Mouse (Mus musculus): Measurements from ENCODE around the gene Frmpd4. TPM values are rescaled to one million over a fixed set of nuclear protein-coding genes. Genes with fewer than 3 reads are reported as not detected.

Frmpd4 gene
- polyA plus RNA-seq (2015; fragmentation: Nextera tagmentation; extraction: Ambion mirVana), result 2.0 and 2.2 TPM in 2 replicates

DNA sequence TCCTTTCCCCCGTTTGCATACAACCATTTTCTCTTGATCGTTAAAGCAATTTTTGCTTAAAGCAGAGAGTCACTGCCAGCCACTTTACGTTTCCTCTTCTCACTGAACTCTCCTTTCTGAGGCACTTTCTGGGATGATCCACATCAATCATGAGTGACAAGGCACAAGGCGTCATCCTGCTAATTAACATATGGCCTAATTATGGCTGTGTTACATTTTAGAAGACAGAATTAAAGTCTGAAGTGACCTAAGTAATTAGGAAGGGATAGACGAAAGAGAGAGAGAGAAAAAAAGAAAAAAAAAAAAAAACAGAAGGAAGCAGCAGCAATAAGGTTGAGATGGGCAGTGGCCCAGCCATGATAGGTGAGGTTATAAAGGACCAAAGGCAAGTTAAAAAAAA lies at the start of gene Frmpd4:
Gene Frmpd4 (minus strand): TSS at position 101 of the 400 bp plus-strand sequence.
- ATAC-seq, result no peak
- Histone ChIP-seq H3K4me1 (ENCODE audit: control insufficient read depth, insufficient read depth, low read depth, low read length) (no peaks in the 10 kb centered on the region), H3K36me3 (ENCODE audit: control insufficient read depth, insufficient read depth, low read length) (no peaks in the 10 kb centered on the region), H3K27me3 (replicated peaks; ENCODE audit: control insufficient read depth, insufficient read depth, low read length) (no peaks in the 10 kb centered on the region; the same call in 1 of the 2 replicates), H3K27ac (ENCODE audit: low read depth, low read length) (no peak within 1 kb of the TSS), H3K4me2 (ENCODE audit: low read length) (no peak within 1 kb of the TSS), H3K4me3 (ENCODE audit: low read length) (no peak within 1 kb of the TSS), H3K9ac (ENCODE audit: low read depth, low read length) (no peak within 1 kb of the TSS), H3K9me3 (ENCODE audit: control insufficient read depth, low read length) (no peaks in the 10 kb centered on the region)
- 79% methylated on average over 5 of the region's 5 CpGs for WGBS

DNA sequence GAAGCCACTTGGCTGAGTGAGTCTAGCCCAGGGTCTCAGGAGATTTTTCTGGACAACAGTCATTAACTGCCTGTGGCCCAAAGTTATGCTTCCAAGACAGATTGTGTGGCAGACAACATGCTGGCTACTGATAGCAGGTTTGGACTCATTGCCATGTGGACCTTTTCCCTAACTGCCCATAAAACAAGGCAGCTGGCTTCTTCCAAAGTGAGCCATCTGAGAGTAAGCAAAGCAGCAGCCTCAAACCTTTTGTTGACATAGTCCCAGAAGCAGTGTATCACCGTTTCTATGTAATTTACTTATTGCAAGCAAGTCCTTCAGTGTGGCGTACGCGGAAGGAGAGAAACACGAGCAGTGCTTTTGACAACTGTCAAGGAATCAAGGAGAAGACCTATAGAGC lies 18.2 kb upstream of the Frmpd4 start:
- Histone ChIP-seq H3K4me3 (ENCODE audit: low read length) (no peak overlapping the region), H3K27ac (ENCODE audit: low read depth, low read length) (no peak overlapping the region), H3K27me3 (replicated peaks; ENCODE audit: control insufficient read depth, insufficient read depth, low read length) (no peaks in the 10 kb centered on the region), H3K4me2 (ENCODE audit: low read length) (no peak overlapping the region), H3K9me3 (ENCODE audit: control insufficient read depth, low read length) (no peaks in the 10 kb centered on the region), H3K4me1 (ENCODE audit: control insufficient read depth, insufficient read depth, low read depth, low read length) (no peaks in the 10 kb centered on the region), H3K9ac (ENCODE audit: low read depth, low read length) (no peak overlapping the region), H3K36me3 (ENCODE audit: control insufficient read depth, insufficient read depth, low read length) (no peaks in the 10 kb centered on the region)
- WGBS, result 72% methylated on average over 5 of the region's 5 CpGs
- ATAC-seq, result no peak

DNA sequence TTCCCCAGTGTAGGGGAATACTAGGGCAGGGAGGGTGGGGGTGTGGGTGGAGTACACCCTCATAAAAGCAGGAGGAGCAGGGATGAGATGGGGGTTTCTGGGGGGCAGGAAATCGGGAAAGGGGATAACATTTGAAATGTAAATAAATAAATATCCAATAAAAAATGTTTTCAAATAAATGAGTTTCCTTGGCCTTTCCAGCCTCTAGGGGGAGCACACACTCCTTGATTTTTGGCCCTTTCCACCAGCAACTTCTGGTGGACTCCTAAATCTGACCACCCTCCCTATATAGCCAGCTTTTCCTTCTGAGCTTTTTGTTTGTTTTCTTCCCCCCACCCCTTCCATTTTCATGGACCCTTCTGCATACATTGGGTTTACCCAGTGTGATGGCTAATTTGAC lies 7.3 kb upstream of the Frmpd4 start:
- ATAC-seq, result no peak
- Histone ChIP-seq H3K9me3 (ENCODE audit: control insufficient read depth, low read length) (no peaks in the 10 kb centered on the region), H3K9ac (ENCODE audit: low read depth, low read length) (no peak overlapping the region), H3K27me3 (replicated peaks; ENCODE audit: control insufficient read depth, insufficient read depth, low read length) (no peaks in the 10 kb centered on the region), H3K4me3 (ENCODE audit: low read length) (no peak overlapping the region), H3K36me3 (ENCODE audit: control insufficient read depth, insufficient read depth, low read length) (no peaks in the 10 kb centered on the region), H3K27ac (ENCODE audit: low read depth, low read length) (no peak overlapping the region), H3K4me2 (ENCODE audit: low read length) (no peak overlapping the region), H3K4me1 (ENCODE audit: control insufficient read depth, insufficient read depth, low read depth, low read length) (no peaks in the 10 kb centered on the region)
- 73% methylated on average over 1 of the region's 1 CpGs for WGBS

DNA sequence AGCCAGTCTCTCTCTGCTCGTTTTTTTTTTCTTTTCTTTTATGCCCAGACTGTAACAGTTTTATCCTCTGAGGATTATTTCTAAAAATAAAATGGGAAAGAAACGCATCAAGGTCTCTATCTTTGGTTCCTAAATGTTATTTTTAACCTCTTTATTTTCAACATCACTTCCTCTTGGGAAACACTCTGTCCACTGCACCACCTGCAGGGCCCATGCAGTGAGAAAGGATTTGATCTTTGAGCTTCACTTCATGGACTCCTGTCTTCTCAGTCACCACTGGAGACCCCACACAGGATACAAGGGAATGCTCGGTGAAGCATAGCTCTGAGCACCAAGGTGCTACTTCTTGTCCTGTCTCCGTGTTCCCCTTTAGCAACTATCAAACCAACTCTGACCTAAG lies 5.2 kb downstream of the Frmpd4 start:
- Histone ChIP-seq H3K4me2 (ENCODE audit: low read length) (no peak overlapping the region), H3K27me3 (replicated peaks; ENCODE audit: control insufficient read depth, insufficient read depth, low read length) (no peaks in the 10 kb centered on the region; the same call in 1 of the 2 replicates), H3K27ac (ENCODE audit: low read depth, low read length) (no peak overlapping the region), H3K9ac (ENCODE audit: low read depth, low read length) (no peak overlapping the region), H3K4me1 (ENCODE audit: control insufficient read depth, insufficient read depth, low read depth, low read length) (no peaks in the 10 kb centered on the region), H3K4me3 (ENCODE audit: low read length) (no peak overlapping the region), H3K36me3 (ENCODE audit: control insufficient read depth, insufficient read depth, low read length) (no peaks in the 10 kb centered on the region), H3K9me3 (ENCODE audit: control insufficient read depth, low read length) (no peaks in the 10 kb centered on the region)
- WGBS, result 73% methylated on average over 4 of the region's 4 CpGs
- no peak for ATAC-seq

DNA sequence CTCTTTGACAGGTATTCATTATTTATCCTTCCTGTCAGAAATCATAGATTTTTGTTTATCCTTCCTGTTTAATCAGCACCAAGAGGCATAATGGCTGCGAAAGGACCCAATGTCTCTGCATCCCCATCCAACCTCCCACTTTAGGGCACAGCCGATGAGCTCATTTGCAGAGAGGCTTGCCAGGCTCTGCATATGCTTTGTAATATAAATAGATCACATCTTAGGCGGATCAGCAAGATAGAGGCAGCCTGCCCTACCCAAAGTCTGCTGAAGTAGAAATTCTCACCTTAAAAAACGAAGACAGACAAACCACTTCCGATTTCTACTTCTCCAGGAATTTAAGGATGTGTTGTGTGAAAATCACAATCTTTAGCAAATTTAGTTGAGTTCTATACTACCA lies 7.8 kb downstream of the Frmpd4 start:
- Histone ChIP-seq H3K9ac (ENCODE audit: low read depth, low read length) (no peak overlapping the region), H3K27me3 (replicated peaks; ENCODE audit: control insufficient read depth, insufficient read depth, low read length) (no peaks in the 10 kb centered on the region; the same call in 1 of the 2 replicates), H3K4me1 (ENCODE audit: control insufficient read depth, insufficient read depth, low read depth, low read length) (no peaks in the 10 kb centered on the region), H3K36me3 (ENCODE audit: control insufficient read depth, insufficient read depth, low read length) (no peaks in the 10 kb centered on the region), H3K27ac (ENCODE audit: low read depth, low read length) (no peak overlapping the region), H3K9me3 (ENCODE audit: control insufficient read depth, low read length) (no peaks in the 10 kb centered on the region), H3K4me3 (ENCODE audit: low read length) (no peak overlapping the region), H3K4me2 (ENCODE audit: low read length) (no peak overlapping the region)
- ATAC-seq, result no peak
- 86% methylated on average over 5 of the region's 5 CpGs for WGBS

DNA sequence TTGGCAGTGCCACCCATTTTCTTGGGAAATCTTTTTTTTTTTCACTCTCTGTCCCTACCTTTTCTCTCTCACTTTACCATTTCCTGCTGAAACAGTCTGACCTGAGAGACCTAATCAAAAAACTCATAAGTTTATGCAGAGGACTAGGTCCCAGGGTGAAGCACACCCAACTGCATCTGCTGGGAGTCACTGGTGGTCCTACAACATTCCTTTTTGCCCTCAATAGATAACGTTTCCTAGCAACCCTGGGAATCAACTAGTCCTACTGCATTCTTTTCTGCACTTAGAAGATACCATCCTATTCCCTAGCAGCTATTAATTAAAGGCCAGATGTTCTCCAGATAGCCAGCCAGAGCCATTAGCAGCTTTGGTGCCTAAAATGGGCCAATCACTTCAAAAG lies 71.8 kb downstream of the Frmpd4 start:
- Histone ChIP-seq H3K4me2 (ENCODE audit: low read length) (no peak overlapping the region), H3K27me3 (replicated peaks; ENCODE audit: control insufficient read depth, insufficient read depth, low read length) (no peaks in the 10 kb centered on the region)

DNA sequence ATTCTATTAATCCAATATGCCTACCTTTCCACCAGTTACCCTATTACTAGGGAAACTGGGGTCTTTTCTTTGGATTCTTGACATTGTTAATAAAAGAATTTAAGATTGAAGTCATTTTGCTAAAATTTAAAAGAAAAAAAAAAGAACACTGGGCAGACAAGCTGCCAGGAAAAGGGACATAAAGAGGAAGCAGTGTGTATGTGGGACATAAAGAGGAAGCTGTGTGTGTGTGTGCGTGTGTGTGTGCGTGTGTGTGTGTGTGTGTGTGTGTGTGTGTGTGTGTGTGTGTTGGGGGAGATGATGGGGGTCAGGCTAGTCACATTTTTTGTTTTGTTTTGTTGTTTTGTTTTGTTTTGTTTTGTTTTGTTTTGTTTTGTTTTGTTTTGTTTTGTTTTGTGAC lies 121.8 kb downstream of the Frmpd4 start:
- Histone ChIP-seq H3K4me3 (ENCODE audit: low read length) (no peak overlapping the region), H3K27me3 (replicated peaks; ENCODE audit: control insufficient read depth, insufficient read depth, low read length) (no peaks in the 10 kb centered on the region; the same call in 1 of the 2 replicates), H3K9ac (ENCODE audit: low read depth, low read length) (no peak overlapping the region), H3K4me2 (ENCODE audit: low read length) (no peak overlapping the region), H3K27ac (ENCODE audit: low read depth, low read length) (no peak overlapping the region), H3K4me1 (ENCODE audit: control insufficient read depth, insufficient read depth, low read depth, low read length) (no peaks in the 10 kb centered on the region), H3K9me3 (ENCODE audit: control insufficient read depth, low read length) (no peaks in the 10 kb centered on the region), H3K36me3 (ENCODE audit: control insufficient read depth, insufficient read depth, low read length) (no peaks in the 10 kb centered on the region)
- no peak for ATAC-seq
- whole genome bisulfite sequencing, result 72% methylated on average over 2 of the region's 2 CpGs

More for the DNA sequence above, 71.8 kb downstream of the Frmpd4 start:
- peaks cover 5% of the 10 kb centered on the region for H3K9me3 ChIP-seq (ENCODE audit: control insufficient read depth, low read length)
- no peak for ATAC-seq
- no peak overlapping the region for H3K27ac ChIP-seq (ENCODE audit: low read depth, low read length)
- 66% methylated on average over 1 of the region's 1 CpGs for WGBS
- no peaks in the 10 kb centered on the region for H3K4me1 ChIP-seq (ENCODE audit: control insufficient read depth, insufficient read depth, low read depth, low read length)
- H3K9ac ChIP-seq (ENCODE audit: low read depth, low read length), result no peak overlapping the region
- no peak overlapping the region for H3K4me3 ChIP-seq (ENCODE audit: low read length)
- no peaks in the 10 kb centered on the region for H3K36me3 ChIP-seq (ENCODE audit: control insufficient read depth, insufficient read depth, low read length)

DNA sequence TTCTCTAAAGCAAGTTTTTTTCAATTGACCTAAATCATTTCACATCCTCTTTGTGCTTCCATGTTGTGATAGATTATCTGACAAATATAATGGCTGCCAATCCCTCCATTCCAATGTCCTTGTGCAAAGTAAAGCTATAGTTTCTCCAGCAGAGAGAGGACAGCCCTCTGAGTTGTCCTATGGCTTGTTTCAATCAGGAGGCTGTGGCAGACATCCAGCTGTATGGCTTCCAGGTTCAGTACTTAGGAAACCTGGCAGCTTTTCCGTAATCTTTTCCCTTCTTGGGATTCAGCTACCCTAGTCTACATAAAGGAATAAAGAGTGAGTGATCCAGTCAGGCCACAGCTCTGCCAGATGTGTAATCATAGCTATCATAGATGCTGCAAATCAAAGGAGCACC lies 145.8 kb downstream of the Frmpd4 start:
- no peaks in the 10 kb centered on the region for H3K36me3 ChIP-seq (ENCODE audit: control insufficient read depth, insufficient read depth, low read length)
- 84% methylated on average over 1 of the region's 1 CpGs for WGBS
- no peak for ATAC-seq
- H3K9ac ChIP-seq (ENCODE audit: low read depth, low read length), result no peak overlapping the region
- no peaks in the 10 kb centered on the region for H3K27me3 ChIP-seq (replicated peaks; ENCODE audit: control insufficient read depth, insufficient read depth, low read length)
- no peak overlapping the region for H3K4me3 ChIP-seq (ENCODE audit: low read length)
- H3K4me2 ChIP-seq (ENCODE audit: low read length), result no peak overlapping the region
- H3K27ac ChIP-seq (ENCODE audit: low read depth, low read length), result no peak overlapping the region
- no peaks in the 10 kb centered on the region for H3K9me3 ChIP-seq (ENCODE audit: control insufficient read depth, low read length)
- H3K4me1 ChIP-seq (ENCODE audit: control insufficient read depth, insufficient read depth, low read depth, low read length), result no peaks in the 10 kb centered on the region

DNA sequence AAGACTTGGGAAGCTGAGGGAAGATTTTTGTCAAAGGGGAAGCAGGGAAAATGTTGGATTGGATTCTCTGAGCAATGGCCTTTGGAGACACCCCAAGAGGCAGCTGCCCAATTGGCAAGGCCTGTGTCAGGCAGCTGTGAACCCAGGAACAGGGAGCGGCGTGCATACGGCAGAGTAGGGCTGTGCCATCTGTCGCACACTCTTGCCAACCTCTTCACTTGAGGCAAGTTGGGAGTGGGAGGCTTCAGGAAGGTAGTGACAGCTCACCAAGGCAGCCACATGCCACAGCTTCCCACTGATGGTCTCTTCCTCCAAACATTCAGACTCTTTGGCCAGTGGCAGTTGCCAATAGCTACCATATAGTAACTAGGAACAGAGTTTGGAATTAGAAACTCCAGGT lies 147.2 kb downstream of the Frmpd4 start:
- H3K4me1 ChIP-seq (ENCODE audit: control insufficient read depth, insufficient read depth, low read depth, low read length), result no peaks in the 10 kb centered on the region

DNA sequence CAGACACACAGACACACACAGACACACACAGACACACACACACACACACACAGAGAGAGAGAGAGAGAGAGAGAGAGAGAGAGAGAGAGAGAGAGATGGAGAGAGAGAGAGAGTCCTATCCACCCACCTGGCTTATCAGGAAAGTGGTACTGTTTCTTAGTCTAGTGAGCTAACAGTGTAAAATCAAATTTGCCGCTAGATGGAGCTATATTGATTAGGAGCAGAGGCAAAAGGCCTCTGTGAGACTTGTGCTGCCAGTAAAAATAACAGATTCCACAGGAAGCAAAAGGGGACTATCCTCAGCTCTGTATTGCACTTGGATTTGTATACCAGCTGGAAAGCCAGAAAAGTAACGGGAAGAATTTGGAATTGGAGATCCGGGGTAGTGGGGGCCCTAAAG lies 161.6 kb downstream of the Frmpd4 start:
- 25% methylated on average over 3 of the region's 3 CpGs for WGBS
- no peaks in the 10 kb centered on the region for H3K36me3 ChIP-seq (ENCODE audit: control insufficient read depth, insufficient read depth, low read length)
- H3K4me2 ChIP-seq (ENCODE audit: low read length), result no peak overlapping the region
- H3K9ac ChIP-seq (ENCODE audit: low read depth, low read length), result no peak overlapping the region
- no peak overlapping the region for H3K27ac ChIP-seq (ENCODE audit: low read depth, low read length)
- no peak for ATAC-seq
- H3K4me1 ChIP-seq (ENCODE audit: control insufficient read depth, insufficient read depth, low read depth, low read length), result no peaks in the 10 kb centered on the region
- no peaks in the 10 kb centered on the region for H3K27me3 ChIP-seq (replicated peaks; ENCODE audit: control insufficient read depth, insufficient read depth, low read length)
- no peak overlapping the region for H3K4me3 ChIP-seq (ENCODE audit: low read length)
- no peaks in the 10 kb centered on the region for H3K9me3 ChIP-seq (ENCODE audit: control insufficient read depth, low read length)

More for the DNA sequence above, 147.2 kb downstream of the Frmpd4 start:
- no peak overlapping the region for H3K27ac ChIP-seq (ENCODE audit: low read depth, low read length)
- no peak overlapping the region for H3K9ac ChIP-seq (ENCODE audit: low read depth, low read length)
- ATAC-seq, result peak; percentile 89
- H3K36me3 ChIP-seq (ENCODE audit: control insufficient read depth, insufficient read depth, low read length), result no peaks in the 10 kb centered on the region
- H3K4me2 ChIP-seq (ENCODE audit: low read length), result no peak overlapping the region
- no peaks in the 10 kb centered on the region for H3K27me3 ChIP-seq (replicated peaks; ENCODE audit: control insufficient read depth, insufficient read depth, low read length)
- no peak overlapping the region for H3K4me3 ChIP-seq (ENCODE audit: low read length)
- H3K9me3 ChIP-seq (ENCODE audit: control insufficient read depth, low read length), result no peaks in the 10 kb centered on the region
- 83% methylated on average over 4 of the region's 4 CpGs for whole genome bisulfite sequencing

Measured in hindbrain, embryonic 16.5 days (tissue).